Mouse (Mus musculus): ENCODE results near the gene Ttll5.
A peak's percentile ranks its signal among the peaks of the same experiment; 100 is the strongest.

Gene Ttll5

DNA sequence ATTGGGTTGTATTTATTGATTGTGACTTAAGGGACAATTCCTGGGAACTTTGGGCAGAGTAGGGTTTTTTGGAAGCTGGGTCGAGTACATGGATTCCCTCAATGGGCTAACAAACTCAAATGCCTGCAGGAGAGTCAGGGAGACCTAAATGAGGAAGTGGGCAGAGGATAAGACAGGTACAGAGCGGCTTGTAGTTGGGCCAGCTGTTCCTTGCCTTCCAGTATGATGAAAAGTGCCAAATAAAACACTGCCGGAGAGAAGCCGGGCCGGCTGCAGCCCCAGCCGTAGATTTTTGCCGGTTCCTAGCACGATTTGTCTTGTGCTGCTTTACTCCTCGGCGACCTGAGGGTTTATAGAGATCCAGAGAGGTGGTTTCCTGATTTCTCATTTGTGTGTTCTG is 104.1 kb downstream of the Ttll5 start:
- DNase-seq (ENCODE audit: low spot score in 2 of 2) = no peak

DNA sequence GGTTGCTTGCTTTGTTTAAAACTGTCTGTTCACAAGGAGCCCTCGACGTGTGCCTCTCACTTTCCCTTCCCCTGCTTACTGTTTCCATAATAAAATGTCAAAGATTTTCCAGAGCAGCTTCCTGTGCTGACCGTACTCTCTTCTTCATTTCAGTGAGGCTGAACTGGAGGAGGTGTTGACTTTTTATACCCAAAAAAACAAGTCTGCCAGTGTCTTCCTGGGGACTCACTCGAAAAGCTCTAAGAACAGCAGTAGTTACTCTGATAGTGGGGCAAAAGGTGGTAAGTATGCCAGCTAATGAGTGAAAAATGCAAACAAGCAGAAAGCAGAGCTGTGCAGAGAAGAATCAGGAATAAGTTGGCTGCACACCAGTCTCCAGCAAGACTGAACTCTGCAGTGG is 105.3 kb downstream of the Ttll5 start:
- DNase-seq (ENCODE audit: low spot score in 2 of 2) = no peak

DNA sequence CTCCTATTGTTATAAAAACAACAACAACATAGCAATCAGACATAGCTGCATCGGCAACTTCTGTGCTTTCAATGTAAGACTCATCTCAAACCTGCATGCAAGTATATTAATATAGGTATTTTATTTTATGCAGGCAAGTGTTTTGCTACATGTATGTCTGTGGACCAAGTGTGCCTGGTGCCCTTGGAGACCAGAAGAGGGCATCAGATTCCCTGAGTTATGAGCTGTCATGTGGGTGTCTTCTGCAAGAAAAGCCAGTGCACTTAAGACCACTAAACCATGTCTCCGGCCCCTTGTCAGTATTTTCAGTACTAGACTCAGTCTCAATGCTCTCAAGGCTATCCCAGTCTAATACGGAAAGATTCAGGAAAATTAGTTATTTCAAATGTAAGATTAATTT is 106.3 kb downstream of the Ttll5 start:
- no peak for DNase-seq (ENCODE audit: low spot score in 2 of 2)

DNA sequence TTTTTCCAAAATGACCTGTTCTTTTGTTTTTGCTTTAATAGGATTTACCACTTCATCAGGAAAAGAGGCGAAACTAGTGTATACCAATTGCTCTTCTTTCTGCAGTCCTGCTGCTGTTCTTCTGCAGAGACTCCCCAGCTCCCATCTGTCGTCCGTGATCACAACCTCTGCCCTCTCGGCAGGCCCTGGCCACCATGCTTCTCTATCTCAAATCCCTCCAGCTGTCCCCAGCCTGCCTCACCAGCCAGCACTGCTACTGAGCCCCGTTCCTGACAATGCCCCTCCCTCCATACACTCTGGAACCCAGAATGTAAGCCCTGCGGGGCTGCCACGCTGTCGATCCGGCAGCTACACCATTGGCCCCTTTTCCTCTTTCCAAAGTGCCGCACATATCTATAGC is 108.8 kb downstream of the Ttll5 start:
- no peak for DNase-seq (ENCODE audit: low spot score in 2 of 2)

DNA sequence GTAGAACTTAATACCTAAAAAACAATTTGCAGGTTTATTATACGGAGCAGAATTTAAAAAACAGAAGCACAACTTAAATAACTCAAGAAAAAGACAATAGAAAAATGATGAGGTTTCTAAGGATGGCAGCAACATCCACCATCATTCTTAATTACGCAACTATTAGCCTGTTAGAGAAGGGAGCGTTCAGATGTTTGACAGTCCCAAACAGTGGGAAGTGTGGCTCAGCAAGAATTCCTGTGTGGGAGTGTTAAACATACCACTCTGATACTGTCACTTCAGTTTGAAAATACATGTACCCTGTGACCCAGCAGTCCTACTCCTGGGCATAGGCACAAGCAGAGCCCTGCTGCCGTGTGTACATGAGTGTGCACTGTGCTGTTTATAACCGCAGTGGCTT is 112.9 kb downstream of the Ttll5 start:
- DNase-seq (ENCODE audit: low spot score in 2 of 2) = no peak

DNA sequence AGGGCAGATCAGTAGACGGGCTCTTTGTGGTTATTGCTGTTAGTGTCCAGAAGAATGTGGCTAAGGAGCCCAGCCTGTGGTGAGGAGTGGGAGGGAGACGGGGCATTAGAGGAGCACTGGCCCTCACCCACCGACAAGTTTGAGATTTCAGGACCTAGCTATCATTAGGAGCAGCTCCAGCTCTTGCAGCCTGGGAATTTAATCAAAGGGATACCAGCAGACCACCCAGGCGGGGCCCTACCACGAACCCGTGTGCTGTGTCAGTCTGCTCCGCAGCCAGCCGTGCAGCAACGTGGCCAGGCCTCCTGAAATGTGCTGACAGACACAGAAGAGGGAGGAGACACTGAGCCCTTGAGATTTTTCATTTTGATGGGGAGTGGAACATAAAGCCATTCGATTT is 119.0 kb downstream of the Ttll5 start:
- DNase-seq (ENCODE audit: low spot score in 2 of 2) = no peak

DNA sequence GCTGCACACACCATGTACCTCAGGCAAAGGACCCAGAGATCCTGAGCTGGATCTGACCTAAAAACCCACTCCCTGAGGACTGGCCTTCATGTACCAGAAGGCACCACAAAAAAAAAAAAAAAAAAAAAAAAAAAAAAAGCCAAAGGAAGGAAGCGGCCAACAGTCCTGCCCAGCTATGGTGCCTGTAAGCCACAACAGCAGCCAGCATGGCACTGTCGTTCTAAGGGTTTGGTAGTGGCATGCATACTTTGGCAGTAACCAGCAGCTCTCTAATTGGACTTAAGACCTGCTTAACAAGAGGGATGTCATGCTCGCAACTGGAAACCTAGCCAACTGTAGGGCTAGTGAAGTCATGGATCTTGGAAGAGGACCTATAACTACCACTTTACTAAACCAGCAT is 120.0 kb downstream of the Ttll5 start:
- no peak for DNase-seq (ENCODE audit: low spot score in 2 of 2)

DNA sequence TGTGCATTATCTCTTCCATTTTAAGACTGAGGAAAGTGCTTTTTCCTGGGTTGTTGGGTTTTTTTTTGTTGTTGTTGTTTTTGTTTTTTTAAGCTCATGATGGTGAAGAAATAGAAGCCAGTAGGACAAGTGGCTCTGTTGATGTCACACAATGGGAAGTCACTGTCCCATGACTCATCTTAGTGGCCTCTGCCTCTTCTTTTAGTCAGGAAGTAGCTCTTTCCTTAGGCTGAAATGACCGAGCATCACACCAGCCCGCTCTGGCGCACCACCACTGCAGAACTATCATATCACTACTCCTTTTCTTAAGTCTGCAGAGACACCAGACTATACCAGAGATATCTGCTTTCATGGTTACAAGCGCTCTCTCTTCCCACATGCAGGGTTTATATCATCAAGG is 122.7 kb downstream of the Ttll5 start:
- no peak for DNase-seq (ENCODE audit: low spot score in 2 of 2)

DNA sequence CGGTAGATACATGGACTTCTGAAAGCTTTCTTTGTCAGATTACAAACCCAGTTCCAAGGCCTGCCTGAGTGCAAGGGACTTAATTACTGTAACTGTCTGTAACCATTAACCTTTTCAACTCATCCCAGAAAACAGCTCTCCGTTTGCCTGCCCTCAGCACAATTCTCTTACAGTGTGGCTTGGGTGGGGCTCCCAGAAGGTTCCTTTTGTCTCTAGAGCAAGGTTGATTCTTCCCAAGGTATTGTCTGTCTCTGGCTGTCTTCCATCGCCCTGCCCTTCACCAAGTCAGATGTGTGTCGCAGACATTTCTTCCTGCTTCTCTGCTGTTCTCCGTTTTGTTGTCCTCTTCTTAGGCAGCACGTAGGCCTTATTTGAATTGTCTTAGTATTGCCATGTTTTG is 125.2 kb downstream of the Ttll5 start:
- no peak for DNase-seq (ENCODE audit: low spot score in 2 of 2)

DNA sequence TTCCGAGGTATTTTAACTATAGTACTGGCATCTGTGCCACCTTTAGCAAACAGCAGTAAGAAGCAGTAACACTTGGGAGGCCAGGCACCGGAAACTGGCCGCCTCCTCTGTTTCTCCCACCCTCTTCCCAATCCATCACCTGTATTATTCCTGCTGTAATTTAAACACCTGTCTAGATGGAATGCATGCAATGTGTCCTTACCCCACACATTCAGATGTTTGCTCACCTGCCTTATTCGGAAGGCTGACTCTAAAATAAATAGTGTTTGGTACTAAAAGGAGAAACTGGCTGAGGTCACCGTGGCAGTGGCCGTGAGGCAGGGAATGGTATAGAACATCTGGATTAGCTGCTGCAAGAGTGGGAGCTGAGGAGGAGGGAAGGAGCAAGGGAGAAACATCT is 125.9 kb downstream of the Ttll5 start:
- DNase-seq (ENCODE audit: low spot score in 2 of 2) = no peak

DNA sequence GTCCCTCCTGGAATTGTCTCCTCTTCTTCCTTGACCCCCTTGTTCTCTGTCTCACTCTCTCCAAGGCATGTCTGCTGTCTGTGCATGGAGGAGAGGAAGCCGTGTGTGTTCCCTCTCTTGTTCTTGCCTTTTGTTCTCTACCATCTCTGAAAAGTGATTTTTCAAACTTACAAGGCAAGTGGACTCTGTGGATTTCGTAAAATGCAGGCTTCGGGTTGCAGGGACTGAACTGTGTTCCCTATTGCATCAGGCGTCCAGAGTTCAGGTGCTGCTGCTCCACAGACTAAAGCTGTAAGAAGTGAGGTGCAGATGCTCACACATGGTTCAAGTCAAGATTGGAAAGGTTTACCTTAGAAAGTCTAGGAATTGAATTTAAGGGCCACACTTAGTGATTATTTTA is 126.6 kb downstream of the Ttll5 start:
- no peak for DNase-seq (ENCODE audit: low spot score in 2 of 2)

DNA sequence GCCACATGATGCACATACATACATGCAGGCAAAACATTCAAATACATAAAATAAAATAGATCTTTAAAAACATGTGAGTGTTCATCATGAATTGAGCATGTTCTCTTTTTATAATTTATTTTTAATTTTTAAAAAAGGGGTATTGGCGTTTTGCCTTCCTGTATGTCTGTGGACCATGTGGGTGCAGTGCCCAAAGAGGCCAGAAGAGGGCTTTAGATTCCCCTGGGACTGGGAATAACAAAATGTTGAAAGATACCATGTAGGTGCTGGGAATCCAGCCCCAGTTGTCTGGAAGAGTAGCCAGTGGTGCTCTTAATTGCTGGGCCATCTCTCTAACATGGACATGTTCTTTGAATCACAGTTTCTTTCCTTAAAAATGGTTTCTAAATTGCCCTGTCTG is 127.4 kb downstream of the Ttll5 start:
- DNase-seq (ENCODE audit: low spot score in 2 of 2) = peak in 1 of 2 experiments; percentile 28

DNA sequence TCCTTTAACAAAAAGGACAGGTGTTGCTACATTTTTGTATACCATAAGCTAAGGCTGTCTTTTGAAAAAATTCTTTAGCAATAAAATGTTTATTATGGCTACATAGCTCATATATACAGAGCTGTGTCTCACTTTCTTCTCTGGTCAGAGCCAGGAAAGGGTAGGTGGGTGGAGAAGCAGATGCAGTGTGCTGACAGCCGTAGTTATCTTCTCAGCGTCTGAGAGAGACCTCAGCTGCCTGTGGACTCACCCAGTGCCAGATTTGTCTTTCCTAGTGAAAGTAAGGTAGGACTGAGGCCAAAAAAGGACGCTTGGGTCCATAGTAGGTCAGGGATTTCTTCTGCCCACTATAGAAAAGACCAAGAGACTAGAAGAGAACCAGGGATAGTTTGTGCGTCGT is 127.9 kb downstream of the Ttll5 start:
- DNase-seq (ENCODE audit: low spot score in 2 of 2) = no peak

DNA sequence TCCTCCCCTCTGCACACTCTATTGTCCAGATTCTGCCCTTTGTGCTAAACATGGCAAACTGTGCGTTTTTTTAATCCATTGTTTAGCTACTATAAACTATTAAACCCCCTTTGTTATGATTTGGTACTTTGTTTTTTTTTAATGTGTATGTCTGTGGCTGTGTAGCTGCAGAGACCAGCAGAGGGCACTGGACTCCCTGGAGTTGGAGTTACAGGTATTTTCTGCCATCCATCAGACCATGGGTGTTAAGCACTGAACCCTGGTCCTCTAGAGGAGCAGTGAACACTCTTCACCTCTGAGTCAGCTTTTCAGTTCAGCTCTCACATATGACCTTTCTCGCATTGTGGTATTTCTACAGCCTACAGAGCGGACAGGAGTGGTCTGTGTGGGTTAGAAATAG is 129.7 kb downstream of the Ttll5 start:
- no peak for DNase-seq (ENCODE audit: low spot score in 2 of 2)

DNA sequence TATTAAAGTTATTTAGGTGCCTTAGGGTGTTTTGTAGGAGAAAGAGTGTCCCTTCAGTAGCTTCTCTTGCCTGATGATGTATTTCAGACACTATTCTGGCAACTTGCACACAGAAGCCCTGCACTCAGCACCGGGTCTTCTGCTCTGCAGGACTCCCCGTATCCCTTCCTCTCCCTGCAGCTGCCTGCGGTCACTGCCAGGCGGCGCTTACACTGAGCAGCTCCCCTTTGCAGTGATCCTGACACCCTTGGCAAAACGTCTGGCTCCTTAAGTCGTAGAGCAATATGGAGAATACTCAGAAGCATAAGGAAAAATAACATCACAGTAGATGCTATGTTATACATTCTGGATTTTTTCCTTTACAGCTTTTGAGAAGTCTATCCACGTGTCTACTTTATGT is 130.6 kb downstream of the Ttll5 start:
- no peak for DNase-seq (ENCODE audit: low spot score in 2 of 2)

DNA sequence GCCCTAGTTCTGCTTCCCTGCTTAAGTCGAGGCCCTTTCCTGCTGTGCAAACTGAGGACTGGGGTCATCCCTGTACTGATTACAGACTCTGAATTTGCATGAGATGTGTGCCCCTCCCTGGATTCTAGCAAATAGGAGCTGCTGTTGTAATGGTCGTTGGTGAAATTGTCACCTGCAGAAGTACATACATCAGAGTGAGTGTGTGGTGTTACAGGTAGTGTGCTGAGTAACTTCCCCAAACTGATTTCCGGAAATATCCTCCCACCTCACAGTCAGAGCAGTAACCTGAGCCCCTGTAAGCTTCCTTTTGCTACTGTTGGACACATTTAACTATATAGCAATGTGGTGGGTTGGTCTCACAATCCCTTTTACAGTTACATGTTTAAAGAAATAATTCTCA is 131.2 kb downstream of the Ttll5 start:
- no peak for DNase-seq (ENCODE audit: low spot score in 2 of 2)

DNA sequence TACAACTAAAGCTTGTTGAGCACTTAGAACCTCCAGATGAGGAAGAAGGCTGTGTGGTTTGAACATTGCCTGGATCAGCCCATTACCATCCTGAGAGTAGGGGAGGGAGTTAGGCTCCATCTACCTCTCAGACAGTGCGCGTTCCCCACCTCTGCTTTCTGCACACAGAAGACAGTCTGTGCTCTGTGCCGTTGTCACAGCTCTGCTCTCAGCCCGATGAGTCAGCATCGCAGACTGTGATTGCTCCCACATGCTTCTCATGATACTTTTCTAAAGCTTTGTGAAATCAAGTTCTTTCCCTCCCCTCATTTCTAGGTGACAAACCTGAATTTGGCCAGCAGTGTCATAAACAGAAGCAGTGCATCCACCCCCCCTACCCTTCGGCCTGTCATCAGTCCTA is 131.8 kb downstream of the Ttll5 start:
- DNase-seq (ENCODE audit: low spot score in 2 of 2) = no peak

DNA sequence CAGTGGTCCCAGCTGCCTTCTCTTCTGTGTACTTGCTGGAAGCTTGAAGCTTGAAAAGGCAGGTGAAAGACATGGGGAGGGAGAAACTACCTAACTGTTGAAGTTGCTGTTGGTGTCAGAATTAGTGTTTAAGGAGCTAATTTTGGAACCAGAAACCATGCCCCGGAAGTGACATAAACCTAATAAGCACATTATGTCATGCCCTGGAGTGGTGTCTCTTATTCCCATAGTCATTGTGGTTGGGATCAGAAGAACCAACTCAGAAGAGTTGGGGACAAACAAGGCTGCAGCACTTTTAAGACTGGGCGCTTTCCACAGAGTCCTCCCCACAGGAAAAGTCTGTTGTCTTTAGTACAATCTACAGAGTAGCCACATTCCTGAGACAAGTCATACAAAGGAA is 134.0 kb downstream of the Ttll5 start:
- DNase-seq (ENCODE audit: low spot score in 2 of 2) = no peak

DNA sequence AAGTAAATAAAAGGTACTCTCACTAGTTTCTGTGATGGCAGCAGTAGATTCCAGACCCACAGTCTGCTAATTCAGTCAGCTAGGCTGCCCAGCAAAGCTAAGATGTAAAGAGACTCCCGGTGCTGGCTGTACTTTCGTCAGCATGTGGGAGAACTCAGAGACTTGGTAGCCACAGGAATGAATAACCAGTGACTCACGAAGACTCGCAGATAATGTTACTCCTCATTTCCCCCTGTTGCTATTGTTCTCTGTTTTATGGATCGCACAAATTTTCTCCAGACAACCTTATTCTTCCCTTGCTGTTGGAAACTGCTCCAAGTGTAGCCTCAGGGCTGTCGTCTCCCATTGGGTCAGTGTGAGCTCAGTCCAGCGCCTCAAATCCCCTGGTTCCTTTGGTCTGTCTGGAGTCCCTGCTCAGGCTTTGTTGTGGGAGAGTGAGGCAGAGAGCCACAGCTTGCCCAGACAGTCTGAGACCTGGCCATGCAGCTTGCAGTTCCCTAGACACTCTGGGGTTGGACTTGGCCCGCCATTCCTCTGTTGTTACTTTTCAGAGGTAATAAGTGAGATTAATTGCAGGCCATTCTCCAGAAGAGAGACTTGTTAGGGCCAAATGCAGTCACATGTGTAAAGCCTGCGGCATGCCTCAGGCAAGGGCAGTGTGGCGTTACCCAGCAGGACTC is 135.5 kb downstream of the Ttll5 start:
- DNase-seq (ENCODE audit: low spot score in 2 of 2) = no peak

DNA sequence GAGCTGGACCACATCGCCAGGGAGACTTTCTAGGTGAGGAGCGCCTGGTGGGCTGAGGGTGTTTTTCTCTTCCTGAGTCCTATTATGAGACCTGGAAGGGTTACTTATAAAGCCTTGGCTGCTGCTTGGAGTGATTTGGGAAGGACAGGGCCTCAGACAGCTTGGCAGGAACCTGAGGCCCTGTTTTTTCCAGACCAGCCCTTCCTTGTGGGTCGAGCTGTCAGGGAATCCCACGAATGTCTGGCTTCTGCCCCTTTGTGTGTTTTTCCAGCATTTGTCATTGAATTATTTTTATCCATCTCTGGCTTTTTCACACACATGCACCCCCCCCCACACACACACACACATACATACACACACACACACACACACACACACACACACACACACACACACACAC is 136.2 kb downstream of the Ttll5 start:
- DNase-seq (ENCODE audit: low spot score in 2 of 2) = no peak

DNA sequence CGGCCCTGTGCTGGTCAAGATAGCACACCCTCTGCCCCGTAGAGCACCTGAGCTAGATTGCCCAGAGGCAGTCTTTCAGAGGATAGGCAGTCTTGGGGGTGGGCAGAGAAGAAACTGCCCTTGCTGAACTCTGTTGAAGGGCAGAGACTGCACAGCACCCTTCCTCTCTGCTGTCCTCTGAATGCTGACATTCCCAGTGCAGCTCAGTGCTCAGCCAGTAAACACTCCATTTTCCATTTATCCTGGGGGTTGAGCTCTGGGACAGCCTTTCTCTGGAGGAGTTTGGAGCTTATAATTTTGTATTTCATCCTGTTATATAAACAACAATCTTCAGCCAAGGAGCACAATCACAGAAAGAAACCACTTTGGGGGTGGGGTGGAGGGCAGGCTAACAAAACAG is 138.7 kb downstream of the Ttll5 start:
- DNase-seq (ENCODE audit: low spot score in 2 of 2) = no peak

DNA sequence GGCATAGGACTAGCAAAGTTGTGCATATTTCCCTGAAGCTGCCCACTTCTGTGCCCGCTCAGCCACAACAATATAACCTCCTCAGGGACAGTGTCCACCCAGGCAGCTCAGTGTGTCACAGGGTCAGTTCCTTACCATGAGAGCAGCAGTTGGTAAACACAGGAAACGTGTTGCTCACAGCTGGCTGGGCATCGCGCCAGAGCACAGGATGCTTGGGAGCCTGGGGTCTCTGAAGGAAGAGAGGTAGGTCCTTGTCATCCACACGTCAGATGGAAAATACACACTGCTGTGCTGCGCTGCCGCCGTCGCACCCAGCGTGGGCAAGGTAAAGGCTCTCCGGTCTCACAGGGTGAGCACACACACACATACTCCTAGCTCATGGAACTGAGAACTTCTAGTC is 139.2 kb downstream of the Ttll5 start:
- no peak for DNase-seq (ENCODE audit: low spot score in 2 of 2)

DNA sequence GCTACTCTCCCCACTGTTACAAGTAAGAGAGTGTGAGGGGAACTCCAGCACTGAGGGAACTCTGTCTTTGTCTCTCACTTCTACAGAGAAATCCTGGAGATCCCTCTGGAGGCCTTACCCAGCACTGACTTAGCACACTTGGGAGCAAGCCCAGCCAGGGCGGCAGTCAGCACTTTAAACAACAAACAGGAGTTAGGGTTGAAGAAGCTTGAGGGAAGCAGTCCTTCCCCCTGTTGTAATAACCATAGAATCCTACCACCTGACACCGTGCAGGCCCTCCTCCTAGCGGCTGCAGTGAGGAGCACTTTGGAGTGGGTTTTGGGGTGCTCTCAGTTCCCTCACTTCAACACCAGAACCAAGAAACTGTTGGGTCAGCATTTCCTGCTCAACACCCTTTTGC is 140.0 kb downstream of the Ttll5 start:
- DNase-seq (ENCODE audit: low spot score in 2 of 2) = no peak

DNA sequence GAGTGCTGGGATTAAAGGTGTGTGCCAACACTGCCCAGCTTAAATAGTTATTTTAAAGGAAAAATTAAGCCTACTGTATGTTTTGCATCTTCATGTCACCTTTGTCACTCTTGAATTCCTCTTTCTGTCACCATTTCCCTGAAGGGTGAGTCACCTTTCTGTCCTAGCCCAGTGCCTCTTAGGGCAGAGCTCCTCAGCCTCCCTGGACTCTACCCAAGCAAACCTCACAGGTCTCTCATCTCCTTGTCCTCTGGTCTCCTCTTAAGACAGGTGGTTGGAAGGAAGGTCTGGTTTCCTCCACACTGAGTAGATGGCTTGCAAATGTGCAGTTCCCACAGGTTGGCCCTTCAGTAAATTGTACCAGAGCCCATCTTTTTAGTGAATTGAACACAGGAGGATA is 143.4 kb downstream of the Ttll5 start:
- no peak for DNase-seq (ENCODE audit: low spot score in 2 of 2)

DNA sequence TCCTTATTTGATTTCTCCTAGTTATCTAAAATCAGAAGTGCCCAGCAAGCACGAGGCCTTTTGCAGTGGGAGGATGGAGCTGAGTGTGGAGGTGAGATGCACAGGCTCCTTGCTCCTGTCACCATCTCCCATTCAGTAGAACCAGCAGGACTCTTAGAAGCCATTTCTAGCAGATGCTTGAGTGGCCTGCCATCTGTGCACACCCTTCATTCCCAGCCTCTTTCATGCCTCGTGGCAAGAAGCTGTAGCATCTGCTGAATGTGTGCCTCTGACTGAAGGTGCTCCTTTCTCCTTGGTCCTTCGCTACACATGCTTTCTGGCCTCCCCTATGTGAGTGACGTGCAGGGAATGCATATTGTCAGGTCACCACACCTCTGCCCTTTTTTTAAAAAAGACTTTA is 143.9 kb downstream of the Ttll5 start:
- no peak for DNase-seq (ENCODE audit: low spot score in 2 of 2)

Measured in thymus, postnatal 10 days (tissue).